Mouse (Mus musculus): ENCODE data around the gene Pex6.

DNA sequence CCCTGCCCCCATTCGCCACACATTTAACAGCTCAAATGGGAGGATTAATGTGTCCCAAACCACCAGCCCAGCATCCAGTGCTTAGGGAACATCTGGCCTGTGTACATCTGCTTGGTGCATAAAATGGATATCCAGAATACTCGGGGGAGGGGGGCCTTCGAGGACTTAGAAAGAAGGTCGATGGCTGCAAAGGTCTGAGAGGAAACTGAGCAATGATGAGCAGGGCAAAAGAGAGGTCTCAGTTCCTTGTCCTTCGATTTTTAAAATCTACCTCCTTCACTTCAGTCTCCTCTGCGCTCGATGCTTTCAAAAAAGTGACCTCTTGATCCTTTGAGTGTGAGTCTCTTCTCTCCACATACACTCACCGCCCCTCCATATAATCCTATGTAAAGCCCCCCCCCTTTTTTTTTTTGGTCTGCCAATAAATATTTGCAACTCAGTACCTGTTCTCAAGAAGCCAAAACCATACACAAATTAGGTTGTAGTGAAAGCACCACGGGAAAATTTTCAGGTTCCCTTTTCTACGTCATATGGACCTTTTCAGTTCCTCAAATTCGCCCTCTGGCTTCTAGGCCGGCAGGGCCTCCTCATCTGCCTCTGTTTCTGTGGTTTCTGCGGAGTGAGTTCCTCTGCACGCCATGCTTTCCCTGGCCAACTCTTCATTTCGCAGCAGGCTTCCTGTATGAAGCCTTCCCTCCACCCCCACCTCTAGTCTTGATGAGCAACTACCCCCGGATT lies 40.0 kb downstream of the Pex6 start:
- TF ChIP-seq SRF (IDR thresholded peaks at IDR 0.05; ENCODE audit: control insufficient read depth, insufficient read length, low read depth) (no peak), USF1 (IDR thresholded peaks at IDR 0.05; ENCODE audit: low read depth) (no peak), POLR2AphosphoS2 (IDR thresholded peaks at IDR 0.05; ENCODE audit: insufficient read length, low read depth) (no peak), MYOG (IDR thresholded peaks at IDR 0.05; ENCODE audit: control insufficient read depth in 1 of 3, insufficient read depth in 1 of 3, insufficient read length in 2 of 3, low read depth in 2 of 3) (no peak), E2F4 (IDR thresholded peaks at IDR 0.05; ENCODE audit: insufficient read depth) (no peak), TCF12 (IDR thresholded peaks at IDR 0.05; ENCODE audit: insufficient read depth, poor library complexity, severe bottlenecking) (no peak), POLR2A (IDR thresholded peaks at IDR 0.05; ENCODE audit: insufficient read length, low read depth) (no peak), MAX (IDR thresholded peaks at IDR 0.05; ENCODE audit: low read depth) (no peak), MYOD1 (IDR thresholded peaks at IDR 0.05; ENCODE audit: control insufficient read depth in 1 of 3, insufficient read length in 2 of 3, low read depth in 2 of 3) (no peak), TCF3 (IDR thresholded peaks at IDR 0.05; ENCODE audit: insufficient read length, low read depth) (no peak), CEBPB (IDR thresholded peaks at IDR 0.05; ENCODE audit: insufficient read depth, poor library complexity, severe bottlenecking) (no peak)

All from myocyte (in vitro differentiated cells).